ENCODE assay signal across 8 mouse cellular contexts in the genomic region with DNA sequence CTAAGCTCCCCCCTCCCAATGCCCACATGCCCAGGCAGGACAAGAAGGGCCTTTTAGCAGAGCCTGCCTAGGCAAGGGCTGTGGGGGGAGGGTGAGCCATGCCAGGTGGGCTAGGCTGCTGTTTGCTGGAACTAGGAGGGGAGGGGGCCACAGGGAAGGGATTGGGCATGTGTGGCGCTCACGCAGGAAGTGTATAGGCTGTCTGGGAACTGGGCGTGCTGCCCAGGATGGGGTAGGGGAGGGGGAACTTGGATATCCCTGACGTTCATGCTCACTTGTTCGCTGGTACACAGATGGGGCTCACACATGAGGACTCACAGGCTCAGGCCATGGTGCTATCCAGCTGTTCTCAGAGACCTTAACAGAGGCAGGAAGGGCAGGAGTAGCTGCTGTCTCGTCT. TPM values are rescaled to one million over a fixed set of nuclear protein-coding genes. Genes with fewer than 3 reads are reported as not detected.
DNase-seq lines count a peak whose midpoint lies in the region; ATAC-seq and TF ChIP-seq lines count a peak whose summit lies in the region.

No protein-coding gene starts in this region.

- DNase-seq in kidney, adult 11 months: no peak
- DNase-seq in lung, postnatal 0 days (ENCODE audit: low spot score): peak; percentile 75
- DNase-seq in spleen, postnatal 4 days (ENCODE audit: low spot score in 2 of 2): no peak

- H3K9ac ChIP-seq in kidney, embryonic 14.5 days (ENCODE audit: low read depth, low read length): peak overlapping the region; percentile 18; the same call in 1 of the 2 replicates
- H3K9ac ChIP-seq in forebrain, embryonic 12.5 days: no peak overlapping the region
- H3K9ac ChIP-seq in intestine, postnatal 0 days (ENCODE audit: low read depth, low read length): no peak overlapping the region
- no peak overlapping the region for H3K9ac ChIP-seq in lung, postnatal 0 days (replicated peaks; ENCODE audit: low read depth)
- H3K9ac ChIP-seq in stomach, embryonic 15.5 days: no peak overlapping the region

- H3K4me3 ChIP-seq in kidney, embryonic 14.5 days (ENCODE audit: low read length): peak overlapping the region; percentile 7; the same call in 1 of the 2 replicates
- no peak overlapping the region for H3K4me3 ChIP-seq in forebrain, embryonic 12.5 days (replicated peaks)
- H3K4me3 ChIP-seq in intestine, postnatal 0 days (ENCODE audit: low read depth, low read length): 0 out of 2 replicates have a peak overlapping the region, but pooled peaks have one; percentile 2
- no peak overlapping the region for H3K4me3 ChIP-seq in lung, postnatal 0 days (ENCODE audit: low read depth, low read length)
- 0 out of 2 replicates have a peak overlapping the region, but pooled peaks have one; percentile 7 for H3K4me3 ChIP-seq in stomach, embryonic 15.5 days (replicated peaks)

- no peaks in the 10 kb centered on the region for H3K27me3 ChIP-seq in kidney, embryonic 14.5 days (ENCODE audit: control insufficient read depth, insufficient read depth, low read length)
- peaks cover 33% of the 10 kb centered on the region for H3K27me3 ChIP-seq in forebrain, embryonic 12.5 days
- no peaks in the 10 kb centered on the region; the same call in 1 of the 2 replicates for H3K27me3 ChIP-seq in intestine, postnatal 0 days (replicated peaks; ENCODE audit: control insufficient read depth, insufficient read depth, low read length)
- H3K27me3 ChIP-seq in lung, postnatal 0 days (replicated peaks; ENCODE audit: insufficient read depth, low read length): no peaks in the 10 kb centered on the region
- H3K27me3 ChIP-seq in stomach, embryonic 15.5 days (replicated peaks): no peaks in the 10 kb centered on the region

- no peaks in the 10 kb centered on the region for H3K36me3 ChIP-seq in kidney, embryonic 14.5 days (ENCODE audit: control insufficient read depth, insufficient read depth, low read length)
- H3K36me3 ChIP-seq in forebrain, embryonic 12.5 days (replicated peaks): no peaks in the 10 kb centered on the region
- H3K36me3 ChIP-seq in intestine, postnatal 0 days (ENCODE audit: control insufficient read depth, insufficient read depth): no peaks in the 10 kb centered on the region
- H3K36me3 ChIP-seq in lung, postnatal 0 days (ENCODE audit: insufficient read depth, low read length): no peaks in the 10 kb centered on the region
- no peaks in the 10 kb centered on the region for H3K36me3 ChIP-seq in stomach, embryonic 15.5 days

- peak; percentile 34; the same call in 1 of the 2 replicates for TF ChIP-seq EP300 in lung, postnatal 0 days (IDR thresholded peaks at IDR 0.05)

- no peak for ATAC-seq in kidney, embryonic 14.5 days (ENCODE audit: low FRiP score, low TSS enrichment)
- peak; percentile 82; the same call in 1 of the 2 replicates for ATAC-seq in forebrain, embryonic 12.5 days (ENCODE audit: low FRiP score)
- ATAC-seq in intestine, postnatal 0 days: no peak
- peak; percentile 68 for ATAC-seq in lung, postnatal 0 days
- peak; percentile 59; the same call in 1 of the 2 replicates for ATAC-seq in stomach, embryonic 15.5 days (ENCODE audit: insufficient read depth, low FRiP score, low read depth)
- no peak for ATAC-seq in inflammation-experienced regulatory T-cells, adult 6 months

- 43% methylated on average over 6 of the region's 6 CpGs for WGBS in kidney, embryonic 14.5 days
- 43% methylated on average over 6 of the region's 6 CpGs for WGBS in forebrain, embryonic 12.5 days
- 48% methylated on average over 6 of the region's 6 CpGs for WGBS in intestine, postnatal 0 days
- 24% methylated on average over 6 of the region's 6 CpGs for WGBS in lung, postnatal 0 days
- WGBS in stomach, embryonic 15.5 days: 29% methylated on average over 6 of the region's 6 CpGs

- no peaks in the 10 kb centered on the region for H3K9me3 ChIP-seq in kidney, embryonic 14.5 days (ENCODE audit: control insufficient read depth, low read length)
- no peaks in the 10 kb centered on the region for H3K9me3 ChIP-seq in forebrain, embryonic 12.5 days
- no peaks in the 10 kb centered on the region for H3K9me3 ChIP-seq in intestine, postnatal 0 days (ENCODE audit: control insufficient read depth)
- H3K9me3 ChIP-seq in lung, postnatal 0 days (ENCODE audit: low read length): no peaks in the 10 kb centered on the region
- H3K9me3 ChIP-seq in stomach, embryonic 15.5 days: no peaks in the 10 kb centered on the region

- peak overlapping the region; percentile 32; the same call in 1 of the 2 replicates for H3K27ac ChIP-seq in kidney, embryonic 14.5 days (ENCODE audit: low read depth, low read length)
- H3K27ac ChIP-seq in forebrain, embryonic 12.5 days: peak overlapping the region; percentile 61; the same call in 1 of the 2 replicates
- H3K27ac ChIP-seq in intestine, postnatal 0 days (ENCODE audit: low read depth, low read length): no peak overlapping the region; the same call in 1 of the 2 replicates
- H3K27ac ChIP-seq in lung, postnatal 0 days (ENCODE audit: low read length): peak overlapping the region; percentile 38; the same call in 1 of the 2 replicates
- H3K27ac ChIP-seq in stomach, embryonic 15.5 days: peak overlapping the region; percentile 57

- H3K4me1 ChIP-seq in kidney, embryonic 14.5 days (ENCODE audit: control insufficient read depth, insufficient read depth, low read length): peaks cover 85% of the 10 kb centered on the region
- H3K4me1 ChIP-seq in forebrain, embryonic 12.5 days: peaks cover 22% of the 10 kb centered on the region
- H3K4me1 ChIP-seq in intestine, postnatal 0 days (replicated peaks; ENCODE audit: control insufficient read depth, insufficient read depth, low read length): 0 out of 2 replicates have a peak, but pooled peaks cover 3% of the 10 kb centered on the region
- peaks cover 21% of the 10 kb centered on the region for H3K4me1 ChIP-seq in lung, postnatal 0 days (ENCODE audit: insufficient read depth, low read depth, low read length)
- H3K4me1 ChIP-seq in stomach, embryonic 15.5 days: peaks cover 79% of the 10 kb centered on the region

- H3K4me2 ChIP-seq in kidney, embryonic 14.5 days (replicated peaks; ENCODE audit: low read depth, low read length): peak overlapping the region; percentile 72; the same call in 1 of the 2 replicates
- no peak overlapping the region; the same call in 1 of the 2 replicates for H3K4me2 ChIP-seq in forebrain, embryonic 12.5 days
- H3K4me2 ChIP-seq in intestine, postnatal 0 days (replicated peaks; ENCODE audit: low read depth): peak overlapping the region; percentile 40
- H3K4me2 ChIP-seq in lung, postnatal 0 days (replicated peaks; ENCODE audit: low read depth, low read length): 0 out of 2 replicates have a peak overlapping the region, but pooled peaks have one; percentile 6
- H3K4me2 ChIP-seq in stomach, embryonic 15.5 days: peak overlapping the region; percentile 63

- TF ChIP-seq CTCF in intestine, postnatal 0 days (IDR thresholded peaks at IDR 0.05; ENCODE audit: low read depth): no peak
- TF ChIP-seq CTCF in lung, postnatal 0 days (IDR thresholded peaks at IDR 0.05): no peak

RNA-seq across cellular contexts. Expression of a gene that starts 3.5 kb away (rescaled TPM):
- polyA plus RNA-seq in kidney, embryonic 14.5 days (2014; fragmentation: Nextera tagmentation; extraction: Ambion mirVana): 15.7 and 19.2 TPM in 2 replicates
- 3.0 and 3.8 TPM in 2 replicates for polyA plus RNA-seq in forebrain, embryonic 12.5 days (2016; fragmentation: Nextera tagmentation; extraction: Ambion mirVana)
- polyA plus RNA-seq in intestine, postnatal 0 days (2015; fragmentation: Nextera tagmentation; extraction: Ambion mirVana): 8.2 and 8.5 TPM in 2 replicates
- polyA plus RNA-seq in lung, postnatal 0 days (2015; fragmentation: Nextera tagmentation; extraction: Ambion mirVana): 9.1 and 10.4 TPM in 2 replicates
- 18.9 and 21.1 TPM in 2 replicates for polyA plus RNA-seq in stomach, embryonic 15.5 days (2015; fragmentation: Nextera tagmentation; extraction: Ambion mirVana)
- not detected for polyA plus RNA-seq in inflammation-experienced regulatory T-cells, adult 6 months (2017; shearing (Covaris generic))

RNA-seq across cellular contexts. Expression of a gene that starts 3.8 kb away (rescaled TPM):
- 0.20 TPM in 1 of 2 replicates, not detected in the other for polyA plus RNA-seq in kidney, embryonic 14.5 days (2014; fragmentation: Nextera tagmentation; extraction: Ambion mirVana)
- polyA plus RNA-seq in forebrain, embryonic 12.5 days (2016; fragmentation: Nextera tagmentation; extraction: Ambion mirVana): not detected in 2 replicates
- 0.70 and 0.97 TPM in 2 replicates for polyA plus RNA-seq in intestine, postnatal 0 days (2015; fragmentation: Nextera tagmentation; extraction: Ambion mirVana)
- polyA plus RNA-seq in lung, postnatal 0 days (2015; fragmentation: Nextera tagmentation; extraction: Ambion mirVana): 0.30 TPM in 1 of 2 replicates, not detected in the other
- 1.4 and 2.3 TPM in 2 replicates for polyA plus RNA-seq in stomach, embryonic 15.5 days (2015; fragmentation: Nextera tagmentation; extraction: Ambion mirVana)
- polyA plus RNA-seq in inflammation-experienced regulatory T-cells, adult 6 months (2017; shearing (Covaris generic)): not detected

RNA-seq across cellular contexts. Expression of a gene that starts 59.9 kb away (rescaled TPM):
- 4.1 and 8.3 TPM in 2 replicates for polyA plus RNA-seq in kidney, embryonic 14.5 days (2014; fragmentation: Nextera tagmentation; extraction: Ambion mirVana)
- polyA plus RNA-seq in forebrain, embryonic 12.5 days (2016; fragmentation: Nextera tagmentation; extraction: Ambion mirVana): 6.0 and 6.2 TPM in 2 replicates
- 2.0 and 2.5 TPM in 2 replicates for polyA plus RNA-seq in intestine, postnatal 0 days (2015; fragmentation: Nextera tagmentation; extraction: Ambion mirVana)
- polyA plus RNA-seq in lung, postnatal 0 days (2015; fragmentation: Nextera tagmentation; extraction: Ambion mirVana): 8.7 and 8.9 TPM in 2 replicates
- 9.3 and 10.7 TPM in 2 replicates for polyA plus RNA-seq in stomach, embryonic 15.5 days (2015; fragmentation: Nextera tagmentation; extraction: Ambion mirVana)
- 1 to 10 TPM; 4.2 to 7.6 (median 5.8) TPM for polyA plus RNA-seq in inflammation-experienced regulatory T-cells, adult 6 months (2017; shearing (Covaris generic))

Comparison
In these comparisons a context has a peak if more than half of its experiments do, and no peak if none do; other contexts are left out.
1. ATAC-seq: peak in forebrain, embryonic 12.5 days (single experiment), lung, postnatal 0 days (single experiment) and stomach, embryonic 15.5 days (single experiment); none in kidney, embryonic 14.5 days (single experiment), intestine, postnatal 0 days (single experiment) and inflammation-experienced regulatory T-cells, adult 6 months (single experiment).
2. H3K4me3 ChIP-seq: peak in kidney, embryonic 14.5 days (single experiment), intestine, postnatal 0 days (single experiment) and stomach, embryonic 15.5 days (single experiment); none in forebrain, embryonic 12.5 days (single experiment) and lung, postnatal 0 days (single experiment).